Mouse (Mus musculus): ENCODE measurements around the gene Efna5. TPM values are rescaled to one million over a fixed set of nuclear protein-coding genes. Genes with fewer than 3 reads are reported as not detected.

Efna5 gene
- total and polyA plus RNA-seq, 3 experiments: 0.04 to 0.23 TPM; not detected in 1

- dilution Hi-C loops (cut with MboI; ENCODE audit: extremely low pct_ligation_motif_present, extremely low pct_unique_long_range_greater_than_20kb, low sequenced_read_pairs) (no loop called here), in situ Hi-C loops (cut with MboI; ENCODE audit: low pct_ligation_motif_present, low pct_unique_long_range_greater_than_20kb, low sequenced_read_pairs) (no loop called here)
- no peaks in the 10 kb centered on the region for H3K79me2 ChIP-seq (replicated peaks; ENCODE audit: control insufficient read depth, extremely low read depth, insufficient read depth, poor library complexity, severe bottlenecking)
- H3K9ac ChIP-seq (ENCODE audit: insufficient read depth, low read depth): no peak overlapping the region
- H3K4me2 ChIP-seq (ENCODE audit: insufficient read depth, low read depth, poor library complexity, severe bottlenecking): no peak overlapping the region
- H3K4me3 ChIP-seq (replicated peaks in 1 of 3; ENCODE audit: low read depth in 2 of 3, low read length in 2 of 3, poor library complexity in 1 of 3): no peak overlapping the region
- no peaks in the 10 kb centered on the region for H3K4me1 ChIP-seq (ENCODE audit: control insufficient read depth in 1 of 2, insufficient read depth in 2 of 2)
- H3K27ac ChIP-seq (ENCODE audit: insufficient read depth, low read depth): no peak overlapping the region
- H3K9me3 ChIP-seq (replicated peaks; ENCODE audit: low read length): peaks cover 34% of the 10 kb centered on the region
- H3K36me3 ChIP-seq (replicated peaks in 1 of 2; ENCODE audit: control insufficient read depth in 1 of 2, insufficient read depth in 1 of 2, low read length in 1 of 2): no peaks in the 10 kb centered on the region
- no peak for DNase-seq (ENCODE audit: extremely low read depth)
- TF ChIP-seq ZC3H11A (IDR thresholded peaks at IDR 0.05; ENCODE audit: low read depth, low read length): no peak
- no peak for TF ChIP-seq JUN (IDR thresholded peaks at IDR 0.05; ENCODE audit: insufficient read depth, low read depth, low read length)
- TF ChIP-seq MYC (IDR thresholded peaks at IDR 0.05; ENCODE audit: low read depth, low read length): no peak
- no peak for TF ChIP-seq CHD1 (IDR thresholded peaks at IDR 0.05; ENCODE audit: low read depth, low read length)
- no peak for TF ChIP-seq EP300 (IDR thresholded peaks at IDR 0.05; ENCODE audit: low read length)
- no peak for TF ChIP-seq MEF2A (IDR thresholded peaks at IDR 0.05; ENCODE audit: borderline replicate concordance, low read depth, low read length)
- TF ChIP-seq USF1 (IDR thresholded peaks at IDR 0.05; ENCODE audit: low read depth, low read length): no peak
- H3K27me3 ChIP-seq (replicated peaks): no peaks in the 10 kb centered on the region
Observed at GRCm38 (mm10) chr17:62570101-62570500, 311.0 kb downstream of the Efna5 start.

DNA sequence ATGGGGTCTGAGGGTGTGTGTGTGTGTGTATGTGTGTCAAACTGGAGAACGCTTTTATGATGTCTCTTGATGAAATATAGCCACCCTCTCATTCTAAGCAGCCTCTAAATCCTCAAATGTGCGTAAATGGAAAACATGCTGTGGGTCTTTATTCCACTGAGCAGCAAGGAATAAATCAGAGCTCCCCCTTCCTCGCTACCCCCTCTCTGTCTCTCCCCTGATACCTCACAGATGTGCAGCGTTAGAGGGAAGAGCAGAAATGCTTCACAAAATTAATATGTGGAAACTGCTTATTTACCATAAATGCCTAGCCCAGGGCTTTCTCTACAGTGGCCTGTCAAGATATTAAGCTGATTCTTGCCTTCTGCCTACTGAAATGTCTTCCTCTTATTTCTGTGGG lies 313.1 kb downstream of the Efna5 start:
- Histone ChIP-seq H3K27me3 (replicated peaks) (no peaks in the 10 kb centered on the region), H3K79me2 (replicated peaks; ENCODE audit: control insufficient read depth, extremely low read depth, insufficient read depth, poor library complexity, severe bottlenecking) (no peaks in the 10 kb centered on the region), H3K9me3 (replicated peaks; ENCODE audit: low read length) (peaks cover 25% of the 10 kb centered on the region), H3K36me3 (replicated peaks in 1 of 2; ENCODE audit: control insufficient read depth in 1 of 2, insufficient read depth in 1 of 2, low read length in 1 of 2) (no peaks in the 10 kb centered on the region), H3K9ac (ENCODE audit: insufficient read depth, low read depth) (no peak overlapping the region), H3K4me2 (ENCODE audit: insufficient read depth, low read depth, poor library complexity, severe bottlenecking) (no peak overlapping the region), H3K27ac (ENCODE audit: insufficient read depth, low read depth) (no peak overlapping the region), H3K4me3 (replicated peaks in 1 of 3; ENCODE audit: low read depth in 2 of 3, low read length in 2 of 3, poor library complexity in 1 of 3) (no peak overlapping the region), H3K4me1 (ENCODE audit: control insufficient read depth in 1 of 2, insufficient read depth in 2 of 2) (no peaks in the 10 kb centered on the region)
- no peak for TF ChIP-seq ZKSCAN1 (IDR thresholded peaks at IDR 0.05; ENCODE audit: borderline replicate concordance, low read depth, low read length)
- no peak for TF ChIP-seq E2F4 (IDR thresholded peaks at IDR 0.05; ENCODE audit: insufficient replicate concordance, low read depth, low read length)
- DNase-seq (ENCODE audit: extremely low read depth): no peak
- in situ Hi-C loops (cut with MboI; ENCODE audit: low pct_ligation_motif_present, low pct_unique_long_range_greater_than_20kb, low sequenced_read_pairs) (no loop called here), dilution Hi-C loops (cut with MboI; ENCODE audit: extremely low pct_ligation_motif_present, extremely low pct_unique_long_range_greater_than_20kb, low sequenced_read_pairs) (no loop called here)

DNA sequence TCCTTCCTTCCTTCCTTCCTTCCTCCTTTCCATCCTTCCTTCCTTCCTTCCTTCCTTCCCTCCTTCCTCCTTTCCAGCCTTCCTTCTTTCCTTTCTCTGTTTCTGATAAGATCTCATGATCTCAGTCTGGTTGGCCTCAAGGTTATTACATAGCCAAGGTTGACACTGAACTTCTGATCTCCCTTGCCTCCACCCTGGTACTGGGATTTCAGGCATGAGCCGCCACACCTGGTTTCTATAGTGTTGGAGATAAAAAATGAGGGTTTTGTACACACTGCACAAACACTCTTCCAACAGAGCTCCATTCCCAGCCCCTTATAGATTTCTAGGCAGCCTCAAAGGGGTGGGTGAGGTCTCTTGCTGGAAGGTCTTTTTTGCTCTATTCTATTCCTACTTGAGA lies 315.5 kb downstream of the Efna5 start:
- TF ChIP-seq NELFE (IDR thresholded peaks at IDR 0.05; ENCODE audit: low read depth, low read length) (no peak), JUN (IDR thresholded peaks at IDR 0.05; ENCODE audit: insufficient read depth, low read depth, low read length) (no peak), E2F4 (IDR thresholded peaks at IDR 0.05; ENCODE audit: insufficient replicate concordance, low read depth, low read length) (no peak)
- H3K27ac ChIP-seq (ENCODE audit: insufficient read depth, low read depth): no peak overlapping the region
- peaks cover 27% of the 10 kb centered on the region for H3K9me3 ChIP-seq (replicated peaks; ENCODE audit: low read length)
- in situ Hi-C loops (cut with MboI; ENCODE audit: low pct_ligation_motif_present, low pct_unique_long_range_greater_than_20kb, low sequenced_read_pairs): no loop called here
- no peak overlapping the region for H3K4me2 ChIP-seq (ENCODE audit: insufficient read depth, low read depth, poor library complexity, severe bottlenecking)
- no peak overlapping the region for H3K4me3 ChIP-seq (replicated peaks in 1 of 3; ENCODE audit: low read depth in 2 of 3, low read length in 2 of 3, poor library complexity in 1 of 3)
- dilution Hi-C loops (cut with MboI; ENCODE audit: extremely low pct_ligation_motif_present, extremely low pct_unique_long_range_greater_than_20kb, low sequenced_read_pairs): no loop called here
- H3K36me3 ChIP-seq (replicated peaks in 1 of 2; ENCODE audit: control insufficient read depth in 1 of 2, insufficient read depth in 1 of 2, low read length in 1 of 2): no peaks in the 10 kb centered on the region
- H3K27me3 ChIP-seq (replicated peaks): no peaks in the 10 kb centered on the region
- H3K4me1 ChIP-seq (ENCODE audit: control insufficient read depth in 1 of 2, insufficient read depth in 2 of 2): no peaks in the 10 kb centered on the region
- H3K79me2 ChIP-seq (replicated peaks; ENCODE audit: control insufficient read depth, extremely low read depth, insufficient read depth, poor library complexity, severe bottlenecking): no peaks in the 10 kb centered on the region
- H3K9ac ChIP-seq (ENCODE audit: insufficient read depth, low read depth): no peak overlapping the region
- no peak for DNase-seq (ENCODE audit: extremely low read depth)

Data from CH12.LX (cell line).